Mouse (Mus musculus) urinary bladder, adult 2 months (tissue): ENCODE measurements at regions not wholly inside any gene's neighbourhood (a gene's known extent, or its start where the extent isn't known, plus 50 kb on each side); places are given as distances from the start of the nearest gene placed in this dataset.
"Not testable (repeated sequence)": the region's sequence is repeated elsewhere in the genome, so short reads cannot be mapped to it uniquely, and the experiment has no call there.

Source experiments
- DNase-seq: peaks from one replicate; pipeline ENCODE4 v3.0.0; 2022; ENCODE audit warnings: low spot score

DNA sequence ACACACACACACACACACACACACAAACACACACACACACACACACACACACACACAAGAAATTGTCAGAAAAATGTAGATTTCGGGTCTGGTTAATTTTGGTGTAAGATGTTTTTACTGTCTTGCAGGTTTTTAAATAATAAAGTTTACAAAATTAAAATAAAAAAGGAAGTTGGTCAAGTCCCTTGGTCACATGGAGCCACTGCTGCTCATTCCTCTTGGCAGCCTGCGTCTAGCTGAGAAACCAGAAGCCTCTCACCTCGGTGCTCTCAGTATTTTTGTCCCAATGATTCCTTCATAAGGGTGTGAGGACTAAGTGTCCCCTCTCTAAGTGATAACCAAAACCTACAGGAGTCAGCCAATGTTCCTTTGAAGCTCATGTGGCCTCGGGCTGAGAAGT lies 76.8 kb upstream of the Smg1 start:
- no peak for DNase-seq

DNA sequence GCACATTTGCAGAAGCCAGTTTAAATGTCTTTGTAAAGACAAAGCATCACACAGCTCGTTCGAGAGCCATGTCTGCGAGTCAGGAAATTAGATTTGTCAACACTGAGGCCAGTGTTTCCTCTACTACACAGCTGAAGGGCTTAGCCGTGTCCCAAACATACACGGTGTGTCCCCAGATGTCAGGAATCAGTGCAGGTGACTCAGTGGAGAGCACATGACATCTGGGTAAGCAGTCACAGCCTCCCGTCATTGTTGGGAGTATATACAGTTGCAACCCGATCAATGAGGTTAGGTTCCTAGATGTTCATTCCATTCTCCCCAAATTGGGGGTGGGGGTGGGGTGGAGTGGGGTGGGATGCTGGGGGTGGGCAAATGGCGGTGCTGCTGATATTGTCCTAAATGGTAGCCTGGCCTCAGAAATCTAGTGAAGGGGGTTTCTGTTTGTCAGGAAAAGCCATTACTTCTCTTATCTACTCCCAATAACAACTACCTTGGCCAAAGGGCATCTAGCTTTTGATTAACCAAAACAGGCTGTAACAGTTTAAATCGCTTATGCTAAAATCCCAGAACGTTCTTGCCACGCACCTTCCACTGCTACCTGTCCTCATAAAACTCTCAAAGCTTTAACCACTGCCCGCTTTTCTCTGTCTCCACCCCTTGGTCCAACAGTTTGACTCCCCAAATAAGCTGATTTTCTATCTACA lies 75.1 kb upstream of the Smg1 start:
- no peak for DNase-seq

DNA sequence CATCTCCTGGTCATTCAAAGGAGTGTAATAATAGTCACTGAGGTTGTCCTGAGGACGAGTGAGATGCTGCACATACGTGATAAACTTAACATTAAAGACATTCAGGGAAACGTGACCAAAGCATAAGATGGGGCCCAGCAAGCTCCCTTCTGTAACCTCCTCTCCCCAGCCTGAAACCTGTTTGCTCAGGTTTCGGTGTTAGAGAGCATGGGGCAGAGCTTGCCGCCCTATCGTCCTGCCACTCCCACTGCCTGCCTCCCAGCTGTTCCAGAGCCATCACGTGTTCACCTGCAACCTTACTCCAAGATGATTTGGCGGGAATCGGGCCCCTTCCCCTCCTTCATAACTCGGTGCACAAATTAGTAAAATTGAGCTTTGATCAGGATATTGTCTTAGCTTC lies 71.4 kb upstream of the Smg1 start:
- not testable (repeated sequence) for DNase-seq

- no peak for DNase-seq
These were observed 70.8 kb upstream of the Smg1 start for GRCm38 (mm10) chr7:118314228-118314658.

DNA sequence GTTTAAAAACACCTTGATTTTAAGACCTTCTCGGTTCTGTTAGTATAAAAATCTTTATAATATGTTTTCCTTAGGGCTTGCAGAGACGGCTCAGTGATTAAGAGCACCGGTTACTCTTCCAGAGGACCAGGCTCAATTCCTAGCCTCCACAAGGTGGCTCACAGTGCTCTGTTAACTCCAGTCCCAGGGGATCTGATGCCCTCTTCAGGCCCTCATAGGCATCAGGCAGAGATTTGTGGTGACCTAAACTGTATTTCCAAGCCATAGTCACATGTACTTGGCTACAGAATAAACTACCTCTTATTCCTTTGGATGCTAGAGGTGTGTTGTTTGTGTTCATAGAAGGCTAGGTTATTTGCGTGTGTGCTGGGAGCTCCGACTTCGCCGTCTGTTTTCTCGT lies 70.3 kb upstream of the Smg1 start:
- no peak for DNase-seq

- no peak for DNase-seq
These were observed 66.3 kb upstream of the Smg1 start for GRCm38 (mm10) chr7:118309733-118310132.

DNA sequence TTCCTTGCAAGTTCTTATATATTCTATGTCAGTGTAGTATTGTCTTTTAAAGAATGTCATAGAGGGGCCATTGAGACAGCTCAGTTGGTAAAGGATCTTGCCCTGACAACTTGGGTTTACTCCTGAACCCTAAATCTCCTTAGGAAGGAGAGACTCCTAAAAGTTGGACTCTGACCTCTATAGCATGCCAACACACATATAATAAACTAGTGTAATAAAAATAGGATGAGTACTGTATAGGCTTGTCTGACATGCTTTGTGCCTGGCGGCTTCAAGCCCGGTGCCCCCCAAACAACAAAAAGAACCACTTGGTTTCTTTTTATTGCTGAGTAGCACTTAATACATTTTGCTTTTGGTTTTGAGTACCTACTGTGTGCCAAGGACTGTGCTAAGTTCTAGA lies 65.4 kb upstream of the Smg1 start:
- DNase-seq: no peak

DNA sequence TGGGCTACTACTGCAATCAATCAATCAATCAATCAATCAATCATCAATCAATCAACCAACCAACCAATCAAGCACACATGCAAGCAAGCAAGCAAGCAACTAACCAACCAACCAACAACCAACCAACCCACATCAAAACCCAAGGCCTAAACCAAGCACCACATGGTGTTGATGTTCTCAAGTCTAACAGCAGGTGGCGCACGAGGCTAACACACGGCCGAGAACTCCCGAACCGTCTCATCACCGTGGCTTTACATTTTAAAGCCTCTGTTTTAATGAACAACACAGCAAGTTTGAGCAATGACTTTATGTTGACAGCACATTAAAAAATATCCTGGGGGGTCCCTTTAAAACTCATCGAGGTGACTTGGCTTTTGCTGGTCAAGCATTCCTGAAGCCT lies 61.3 kb upstream of the Smg1 start:
- DNase-seq: peak; percentile 48

GRCm38 (mm10) chr7:118304338-118304737 lies 60.9 kb upstream of the Smg1 start:
- no peak for DNase-seq

DNA sequence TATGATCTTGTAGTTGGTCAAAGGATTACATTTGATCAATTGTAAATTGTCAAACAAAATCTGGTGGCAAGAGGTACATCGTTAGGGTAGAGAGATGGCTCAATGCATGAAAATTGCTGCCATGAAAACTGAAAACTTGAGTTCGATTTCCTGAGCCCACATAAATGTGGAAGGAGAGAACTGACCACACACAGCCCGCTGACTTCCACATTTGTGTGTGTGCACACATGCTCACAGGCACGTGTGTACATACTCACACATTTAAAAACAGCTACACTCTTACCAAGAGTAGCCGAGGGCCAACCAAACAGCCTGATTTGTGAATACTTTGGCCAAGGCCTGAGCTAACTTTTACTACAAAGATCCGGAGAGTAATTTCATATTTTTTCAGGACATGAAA lies 60.5 kb upstream of the Smg1 start:
- no peak for DNase-seq

DNA sequence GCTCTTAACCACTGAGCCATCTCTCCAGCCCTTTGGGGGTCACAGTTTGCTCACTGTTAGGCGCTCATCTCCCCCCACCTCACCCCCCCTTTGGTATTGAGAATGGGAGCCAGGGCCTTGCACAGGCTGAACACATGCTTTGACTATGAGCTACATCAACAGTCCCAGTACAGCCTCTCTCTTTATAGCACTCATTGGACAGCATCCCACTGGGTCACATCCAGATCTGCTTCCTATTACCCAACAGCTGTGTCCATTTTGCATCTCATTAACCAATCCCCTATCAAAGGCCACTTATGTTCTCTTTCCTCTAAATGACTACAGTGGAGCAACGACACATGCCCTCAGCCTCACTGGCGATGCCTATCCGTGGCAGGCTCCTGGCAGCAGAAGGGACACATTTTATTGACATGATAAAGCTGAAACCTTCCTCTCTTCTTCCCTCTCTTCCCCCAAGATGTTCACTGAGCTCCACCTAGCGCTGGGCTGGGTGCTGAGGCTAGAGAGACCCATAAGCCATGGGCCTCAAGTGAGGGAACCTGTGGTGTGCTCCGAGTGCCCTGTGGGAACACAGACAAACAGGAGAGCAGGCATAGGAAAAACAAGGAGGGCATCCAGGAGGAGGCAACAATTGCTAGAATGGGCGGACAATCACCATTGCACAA lies 57.3 kb upstream of the Smg1 start:
- DNase-seq: no peak

- peak; percentile 60 for DNase-seq
These were observed 54.1 kb upstream of the Smg1 start for GRCm38 (mm10) chr7:118297613-118298012.

DNA sequence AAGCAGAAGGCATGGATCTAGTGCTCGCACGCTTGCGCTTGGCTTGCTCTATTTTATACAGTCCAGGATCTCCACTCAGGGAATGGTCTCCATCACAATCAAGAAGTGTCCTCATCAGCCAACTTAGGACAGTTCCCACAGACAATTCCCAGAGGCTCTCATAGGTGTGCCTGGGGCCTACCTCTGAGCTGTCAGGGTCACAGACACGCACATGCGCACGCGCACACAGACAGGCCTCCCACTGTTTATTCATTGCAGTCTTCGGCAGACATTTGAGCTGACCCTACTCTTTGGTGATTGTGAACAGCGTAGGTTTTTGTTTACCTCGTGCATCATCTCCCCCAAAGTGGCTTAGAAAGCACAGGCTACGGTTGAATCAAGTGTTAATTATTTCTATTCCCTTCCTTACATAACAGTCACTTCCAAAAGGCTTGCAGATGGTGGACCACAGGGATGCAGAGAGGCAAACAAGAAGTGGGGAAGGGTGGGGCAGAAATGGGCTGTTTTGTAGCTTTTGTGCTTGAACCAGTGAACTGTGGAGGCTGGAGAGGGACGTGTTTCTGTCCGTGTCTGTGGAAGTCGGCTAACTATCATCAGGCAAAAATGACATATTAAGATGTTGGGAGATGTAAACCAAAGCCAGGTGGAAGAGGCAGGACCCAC lies 53.5 kb upstream of the Smg1 start:
- no peak for DNase-seq

GRCm38 (mm10) chr7:118295855-118296254 lies 52.4 kb upstream of the Smg1 start:
- DNase-seq: no peak

- DNase-seq: no peak
These were observed 51.8 kb upstream of the Smg1 start for GRCm38 (mm10) chr7:118295275-118295674.

DNA sequence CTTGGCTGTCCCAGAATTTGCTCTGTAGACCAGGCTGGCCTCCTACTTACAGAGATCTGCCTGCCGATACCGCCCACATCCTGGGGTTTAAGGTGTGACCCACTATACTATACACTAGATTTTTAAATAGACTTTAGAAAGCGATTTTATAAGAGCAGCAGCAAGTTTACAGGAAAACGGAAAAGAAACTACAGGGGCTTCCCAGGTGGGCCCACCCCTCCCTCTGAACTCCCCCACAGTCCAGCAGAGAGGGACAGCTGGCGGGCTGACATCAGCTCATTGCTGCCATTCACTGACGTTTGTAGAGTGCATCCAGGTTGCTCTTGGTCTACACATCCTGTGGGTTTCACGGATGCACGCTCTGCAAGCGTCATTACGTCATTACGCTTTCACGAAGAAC lies 51.2 kb upstream of the Smg1 start:
- no peak for DNase-seq
